Mouse (Mus musculus) liver, postnatal 0 days (tissue): ENCODE measurements around the gene Fbxw15.
"Not testable (repeated sequence)": the region's sequence is repeated elsewhere in the genome, so short reads cannot be mapped to it uniquely, and the experiment has no call there.

Experiments
- CTCF ChIP-seq: sonication (generic); IDR thresholded peaks from 2 replicates; pipeline ENCODE4 v1.5.1; 2016; ENCODE audit warnings: antibody characterized with exemption, low read depth
- EP300 ChIP-seq: IDR thresholded peaks from 2 replicates; pipeline ENCODE4 v1.6.1; 2016; ENCODE audit warnings: antibody characterized with exemption, low read depth, mild to moderate bottlenecking

GRCm38 (mm10) chr9:109602128-109602527 lies 34.1 kb upstream of the Fbxw15 start:
- TF ChIP-seq CTCF, result peak; percentile 48
- not testable (repeated sequence) for TF ChIP-seq EP300
